Mouse (Mus musculus) MEL (cell line): Measurements from ENCODE around the gene Cdkal1. TPM values are rescaled to one million over a fixed set of nuclear protein-coding genes. Genes with fewer than 3 reads are reported as not detected.

Source experiments
- DNase-seq: peaks from one replicate; pipeline ENCODE4 v3.0.0; 2011; ENCODE audit warnings: low read depth, low spot score
- H3K27ac ChIP-seq: 2 replicates; pipeline ENCODE4 v1.5.1; 2012; ENCODE audit warnings: low read depth, mild to moderate bottlenecking, control low read depth, low read length, moderate library complexity; ENCODE audit not compliant: control insufficient read depth
- H3K27me3 ChIP-seq, 2 experiments: fragments of 150-350 bp in 1 of 2; sonication (generic) in 1 of 2; 2 replicates each; pipeline ENCODE4 v1.6.1; 2012; ENCODE audit warnings: low read length in 2 of 2, mild to moderate bottlenecking in 2 of 2, improper control_type of control experiment in 1 of 2, moderate library complexity in 1 of 2; ENCODE audit not compliant: insufficient read depth in 2 of 2, control insufficient read depth in 1 of 2
- H3K36me3 ChIP-seq, 2 experiments: 2 replicates each; pipeline ENCODE4 v1.6.1; 2012 to 2014; ENCODE audit warnings: low read length in 2 of 2, improper control_type of control experiment in 1 of 2, inconsistent platforms in 1 of 2, mild to moderate bottlenecking in 1 of 2; ENCODE audit not compliant: insufficient read depth in 2 of 2, control insufficient read depth in 1 of 2
- H3K4me1 ChIP-seq, 2 experiments: fragments of 150-350 bp in 1 of 2; sonication (generic) in 1 of 2; 2 replicates each; pipeline ENCODE4 v1.6.1; 2012; ENCODE audit warnings: low read length in 2 of 2, improper control_type of control experiment in 1 of 2, mild to moderate bottlenecking in 1 of 2; ENCODE audit not compliant: insufficient read depth in 2 of 2, control insufficient read depth in 1 of 2
- H3K4me3 ChIP-seq, 2 experiments: fragments of 150-350 bp in 1 of 2; sonication (generic) in 1 of 2; 2 replicates each; pipeline ENCODE4 v1.5.1; 2012; ENCODE audit warnings: low read depth in 2 of 2, low read length in 2 of 2, mild to moderate bottlenecking in 2 of 2, moderate library complexity in 2 of 2, control low read depth in 1 of 2, improper control_type of control experiment in 1 of 2; ENCODE audit not compliant: control insufficient read depth in 1 of 2, insufficient read depth in 1 of 2
- H3K79me2 ChIP-seq: 2 replicates; pipeline ENCODE4 v1.6.1; 2012; ENCODE audit warnings: mild to moderate bottlenecking, low read length, moderate library complexity; ENCODE audit not compliant: control insufficient read depth, poor library complexity, insufficient read depth
- H3K9ac ChIP-seq: 2 replicates; pipeline ENCODE4 v1.6.1; 2012; ENCODE audit warnings: low read depth, mild to moderate bottlenecking, control low read depth, low read length, moderate library complexity; ENCODE audit not compliant: control insufficient read depth, poor library complexity, severe bottlenecking
- H3K9me3 ChIP-seq: fragments of 150-350 bp; sonication (generic); replicated peaks from 2 replicates; pipeline ENCODE4 v1.6.1; 2012; ENCODE audit warnings: mild to moderate bottlenecking, low read length, improper control_type of control experiment, moderate library complexity; ENCODE audit not compliant: insufficient read depth
- BHLHE40 ChIP-seq: IDR thresholded peaks from 2 replicates; pipeline ENCODE4 v1.6.1; 2012; ENCODE audit warnings: low read depth, mild to moderate bottlenecking, inconsistent platforms, low read length, improper control_type of control experiment, borderline replicate concordance
- CHD1 ChIP-seq: IDR thresholded peaks from 2 replicates; pipeline ENCODE4 v1.6.1; 2012; ENCODE audit warnings: low read depth, mild to moderate bottlenecking, inconsistent platforms, low read length, improper control_type of control experiment
- CHD2 ChIP-seq: IDR thresholded peaks from 2 replicates; pipeline ENCODE4 v1.6.1; 2011; ENCODE audit warnings: low read length, improper control_type of control experiment
- CTCF ChIP-seq, 3 experiments: IDR thresholded peaks in 2 of 3; conservative IDR thresholded peaks in 1 of 3; 2 replicates each; pipeline ENCODE4 v1.5.1; 2011 to 2012; ENCODE audit warnings: low read length in 3 of 3, low read depth in 2 of 3, mild to moderate bottlenecking in 2 of 3, improper control_type of control experiment in 1 of 3, inconsistent platforms in 1 of 3, mixed read lengths in 1 of 3, moderate library complexity in 1 of 3; ENCODE audit not compliant: control insufficient read depth in 1 of 3, insufficient read depth in 1 of 3, poor library complexity in 1 of 3, severe bottlenecking in 1 of 3
- EP300 ChIP-seq, 2 experiments: IDR thresholded peaks; 2 replicates each; pipeline ENCODE4 v1.6.1; 2011; ENCODE audit warnings: improper control_type of control experiment in 2 of 2, low read length in 2 of 2, low read depth in 1 of 2, mild to moderate bottlenecking in 1 of 2
- ETS1 ChIP-seq: IDR thresholded peaks from 2 replicates; pipeline ENCODE4 v1.6.1; 2012; ENCODE audit warnings: low read depth, mild to moderate bottlenecking, inconsistent platforms, low read length, improper control_type of control experiment, moderate library complexity
- HCFC1 ChIP-seq: IDR thresholded peaks from 2 replicates; pipeline ENCODE4 v1.6.1; 2012; ENCODE audit warnings: low read depth, mild to moderate bottlenecking, inconsistent platforms, low read length, improper control_type of control experiment, moderate library complexity
- JUND ChIP-seq: IDR thresholded peaks from 2 replicates; pipeline ENCODE4 v1.6.1; 2011; ENCODE audit warnings: low read depth, mild to moderate bottlenecking, improper control_type of control experiment, low read length
- MAFK ChIP-seq: IDR thresholded peaks from 2 replicates; pipeline ENCODE4 v1.6.1; 2011; ENCODE audit warnings: low read depth, mild to moderate bottlenecking, low read length, improper control_type of control experiment, borderline replicate concordance
- MEF2A ChIP-seq: IDR thresholded peaks from 2 replicates; pipeline ENCODE4 v1.6.1; 2014; ENCODE audit warnings: low read depth, mild to moderate bottlenecking, inconsistent platforms, low read length, improper control_type of control experiment; ENCODE audit not compliant: poor library complexity, insufficient replicate concordance, severe bottlenecking; ENCODE audit errors: extremely low read depth
- MYC ChIP-seq: IDR thresholded peaks from 2 replicates; pipeline ENCODE4 v1.6.1; 2011; ENCODE audit warnings: low read depth, mild to moderate bottlenecking, low read length, improper control_type of control experiment, moderate library complexity
- POLR2A ChIP-seq, 2 experiments: IDR thresholded peaks; 2 replicates each; pipeline ENCODE4 v1.6.1; 2011 to 2012; ENCODE audit warnings: low read length in 2 of 2, mild to moderate bottlenecking in 2 of 2, control low read depth in 1 of 2, improper control_type of control experiment in 1 of 2, low read depth in 1 of 2, moderate library complexity in 1 of 2; ENCODE audit not compliant: control insufficient read depth in 1 of 2, insufficient read depth in 1 of 2, poor library complexity in 1 of 2
- POLR2AphosphoS2 ChIP-seq: IDR thresholded peaks from 2 replicates; pipeline ENCODE4 v1.6.1; 2011; ENCODE audit warnings: low read length, improper control_type of control experiment
- RCOR1 ChIP-seq: IDR thresholded peaks from 2 replicates; pipeline ENCODE4 v1.6.1; 2012; ENCODE audit warnings: low read depth, mild to moderate bottlenecking, inconsistent platforms, low read length, improper control_type of control experiment
- SIN3A ChIP-seq: IDR thresholded peaks from 2 replicates; pipeline ENCODE4 v1.6.1; 2012; ENCODE audit warnings: low read length, improper control_type of control experiment, inconsistent platforms
- TAL1 ChIP-seq: IDR thresholded peaks from 2 replicates; pipeline ENCODE4 v1.6.1; 2012; ENCODE audit warnings: mild to moderate bottlenecking, inconsistent platforms, low read length, moderate library complexity, mixed read lengths
- TBP ChIP-seq: IDR thresholded peaks from 2 replicates; pipeline ENCODE4 v1.8.0; 2011; ENCODE audit warnings: low read depth, low read length, improper control_type of control experiment
- ZC3H11A ChIP-seq: IDR thresholded peaks from 2 replicates; pipeline ENCODE4 v1.6.1; 2012; ENCODE audit warnings: low read depth, mild to moderate bottlenecking, inconsistent platforms, low read length, improper control_type of control experiment
- ZKSCAN1 ChIP-seq: IDR thresholded peaks from 2 replicates; pipeline ENCODE4 v1.6.1; 2012; ENCODE audit warnings: low read depth, mild to moderate bottlenecking, inconsistent platforms, low read length, improper control_type of control experiment, moderate library complexity
- ZMIZ1 ChIP-seq: IDR thresholded peaks from 2 replicates; pipeline ENCODE4 v1.6.1; 2012; ENCODE audit warnings: low read depth, mild to moderate bottlenecking, inconsistent platforms, low read length, improper control_type of control experiment, moderate library complexity
- polyA plus RNA-seq, 2 experiments: library from polyadenylated mRNA; stranded (reverse) in 1 of 2; unstranded in 1 of 2; fragments of >175 nt in 1 of 2; fragments of >200 nt in 1 of 2; gene quantifications; 2 replicates each; pipeline versions ENCODE4 v1.2.1 to v1.2.4; 2012; ENCODE audit warnings: low replicate concordance in 2 of 2, low read depth in 1 of 2; ENCODE audit not compliant: insufficient read length in 2 of 2, insufficient read depth in 1 of 2, missing spikeins in 1 of 2
- total RNA-seq: library from RNA; depleted of rRNA; stranded (reverse); fragments of 300-350 nt; gene quantifications from 2 replicates; pipeline ENCODE4 v1.2.3, GENCODE M21; 2012

The Cdkal1 gene
- total and polyA plus RNA-seq, 3 experiments: 10.6 to 11.0 TPM; not detected in 1

DNA sequence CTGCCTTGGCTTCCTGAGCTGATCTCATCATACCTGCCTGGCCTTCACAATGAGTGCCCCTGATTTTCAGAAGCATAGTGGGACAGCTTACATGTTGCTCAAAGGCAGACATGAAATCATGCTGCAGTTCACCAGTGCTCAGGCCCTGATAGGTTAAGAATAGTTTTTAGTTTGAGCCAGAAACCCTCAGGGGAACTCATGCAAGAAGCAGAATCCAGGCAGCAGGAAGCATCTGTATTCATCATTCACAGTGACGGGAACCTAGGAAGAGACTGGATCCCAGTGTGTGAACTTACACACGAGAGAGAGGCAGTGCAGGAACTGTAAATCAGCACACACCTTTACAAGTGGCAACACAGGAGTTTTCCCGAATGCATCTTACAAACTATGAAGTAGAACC, 441.0 kb downstream of the Cdkal1 start:
- no peak overlapping the region for H3K9ac ChIP-seq
- H3K27ac ChIP-seq: no peak overlapping the region
- TF ChIP-seq SIN3A (no peak), ZMIZ1 (no peak), EP300 (IDR thresholded peaks at IDR 0.05; ENCODE audit: low read depth in 1 of 2, low read length in 2 of 2) (no peak), MEF2A (no peak), TAL1 (no peak), CTCF (IDR thresholded peaks at IDR 0.05 in 2 of 3, conservative IDR thresholded peaks at IDR 0.05 in 1 of 3; ENCODE audit: control insufficient read depth in 1 of 3, insufficient read depth in 1 of 3, low read depth in 2 of 3, low read length in 3 of 3, poor library complexity in 1 of 3, severe bottlenecking in 1 of 3) (no peak), TBP (no peak), ZC3H11A (no peak), CHD2 (no peak), MAFK (no peak), JUND (no peak), HCFC1 (no peak), POLR2AphosphoS2 (no peak)
- TF ChIP-seq, all 39 proteins: peak for 0
- Histone ChIP-seq H3K36me3 (peaks cover 0 to 3% of the 10 kb centered on the region in 2 experiments; a peak in 1 of 4 replicates), H3K9me3 (no peaks in the 10 kb centered on the region), H3K4me1 (peaks cover 0 to 3% of the 10 kb centered on the region in 2 experiments; a peak in 2 of 4 replicates), H3K4me3 (no peak overlapping the region), H3K79me2 (no peaks in the 10 kb centered on the region), H3K27me3 (no peaks in the 10 kb centered on the region)
- no peak for DNase-seq

DNA sequence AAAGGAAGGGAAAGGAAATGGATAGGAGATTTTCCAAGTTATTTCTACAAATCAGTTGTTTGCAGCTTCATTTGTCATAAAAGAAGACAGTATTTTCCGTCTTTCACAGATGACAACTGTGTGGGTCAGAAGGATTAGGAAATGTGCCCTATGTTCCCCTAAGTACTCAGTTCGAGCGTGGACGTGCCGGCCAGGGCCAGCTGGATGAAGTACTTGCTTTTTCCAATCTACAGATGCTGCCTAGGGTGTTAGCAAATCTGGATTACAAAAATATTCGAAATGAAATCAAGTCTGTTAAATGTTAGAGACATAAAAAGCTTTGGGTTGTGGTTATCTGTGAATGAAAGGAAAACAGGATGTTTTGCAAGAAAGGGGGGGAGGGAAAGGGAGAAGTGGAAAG, 444.3 kb downstream of the Cdkal1 start:
- no peaks in the 10 kb centered on the region for H3K9me3 ChIP-seq
- no peak overlapping the region for H3K4me3 ChIP-seq
- TF ChIP-seq ZC3H11A (no peak), POLR2AphosphoS2 (no peak), ETS1 (no peak), ZKSCAN1 (no peak)
- peaks cover 0 to 3% of the 10 kb centered on the region in 2 experiments; a peak in 2 of 4 replicates for H3K4me1 ChIP-seq
- H3K79me2 ChIP-seq: no peaks in the 10 kb centered on the region
- H3K36me3 ChIP-seq: peaks cover 0 to 3% of the 10 kb centered on the region in 2 experiments; a peak in 1 of 4 replicates
- H3K9ac ChIP-seq: no peak overlapping the region
- DNase-seq: no peak
- H3K27me3 ChIP-seq: no peaks in the 10 kb centered on the region
- H3K27ac ChIP-seq: no peak overlapping the region

DNA sequence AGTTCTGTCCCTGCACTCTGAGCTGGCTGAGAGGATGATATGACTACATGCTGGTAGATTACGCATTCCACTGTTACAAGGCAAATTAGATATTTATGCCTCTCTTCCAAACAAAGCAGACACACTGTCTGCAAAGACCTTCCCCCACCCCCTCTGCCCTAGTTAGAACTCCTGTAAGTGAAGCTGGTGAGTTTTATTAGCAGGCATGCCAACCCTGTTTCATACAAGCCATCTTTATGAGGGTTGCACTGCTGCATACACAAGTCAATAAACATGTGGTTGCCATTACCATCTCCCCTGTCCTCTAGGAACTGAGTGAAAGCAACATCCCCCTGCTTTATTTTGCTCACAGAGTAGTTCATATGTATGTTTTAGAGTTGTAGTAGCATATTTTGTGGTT, 447.9 kb downstream of the Cdkal1 start:
- Histone ChIP-seq H3K27me3 (no peaks in the 10 kb centered on the region), H3K27ac (no peak overlapping the region), H3K9ac (no peak overlapping the region), H3K4me1 (no peaks in the 10 kb centered on the region), H3K79me2 (no peaks in the 10 kb centered on the region), H3K4me3 (no peak overlapping the region), H3K9me3 (no peaks in the 10 kb centered on the region), H3K36me3 (no peaks in the 10 kb centered on the region)
- TF ChIP-seq ZC3H11A: no peak
- TF ChIP-seq MAFK: no peak
- TF ChIP-seq MEF2A: no peak
- TF ChIP-seq CTCF (IDR thresholded peaks at IDR 0.05 in 2 of 3, conservative IDR thresholded peaks at IDR 0.05 in 1 of 3; ENCODE audit: control insufficient read depth in 1 of 3, insufficient read depth in 1 of 3, low read depth in 2 of 3, low read length in 3 of 3, poor library complexity in 1 of 3, severe bottlenecking in 1 of 3): no peak
- TF ChIP-seq JUND: no peak
- no peak for TF ChIP-seq CHD1
- no peak for TF ChIP-seq RCOR1
- TF ChIP-seq TAL1: no peak
- TF ChIP-seq ETS1: no peak
- TF ChIP-seq TBP: no peak
- TF ChIP-seq MYC: no peak
- TF ChIP-seq POLR2A (IDR thresholded peaks at IDR 0.05; ENCODE audit: control insufficient read depth in 1 of 2, insufficient read depth in 1 of 2, low read depth in 1 of 2, low read length in 2 of 2, poor library complexity in 1 of 2): no peak
- TF ChIP-seq BHLHE40: no peak
- no peak for DNase-seq
